Mouse (Mus musculus): ENCODE data around the gene Nectin1.

The Nectin1 gene

GRCm38 (mm10) chr9:43796841-43797740 is 53.3 kb downstream of the Nectin1 start:
- DNase-seq (ENCODE audit: inconsistent age in 2 of 2, low spot score in 1 of 2): peak; percentile 68 to 80

DNA sequence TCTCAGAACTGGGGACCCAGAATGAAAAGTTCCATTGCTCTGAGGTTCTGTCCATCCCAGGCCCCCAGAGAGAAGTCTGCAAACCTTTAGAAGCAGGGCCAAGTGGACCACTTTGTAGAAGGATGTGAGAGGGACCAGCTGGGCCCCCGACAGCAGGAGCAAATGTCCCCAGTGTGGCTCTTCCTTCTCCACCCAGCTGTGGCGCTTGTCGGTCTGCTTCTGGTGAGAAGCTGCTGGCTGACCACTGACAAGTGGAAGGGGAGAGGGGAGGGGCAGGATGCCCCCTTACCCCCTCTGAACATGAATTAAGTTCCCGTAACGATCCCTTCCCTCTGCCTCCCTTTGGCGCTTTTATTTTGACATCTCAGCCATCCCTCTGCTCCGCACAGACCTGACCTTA is 54.0 kb downstream of the Nectin1 start:
- no peak for DNase-seq (ENCODE audit: inconsistent age in 2 of 2, low spot score in 1 of 2)

GRCm38 (mm10) chr9:43800525-43800924 is 56.7 kb downstream of the Nectin1 start:
- DNase-seq (ENCODE audit: inconsistent age in 2 of 2, low spot score in 1 of 2): peak in 1 of 2 experiments; percentile 58

- DNase-seq (ENCODE audit: inconsistent age in 2 of 2, low spot score in 1 of 2): peak; percentile 90 to 95
Measured at GRCm38 (mm10) chr9:43801911-43802310, 58.1 kb downstream of the Nectin1 start.

DNA sequence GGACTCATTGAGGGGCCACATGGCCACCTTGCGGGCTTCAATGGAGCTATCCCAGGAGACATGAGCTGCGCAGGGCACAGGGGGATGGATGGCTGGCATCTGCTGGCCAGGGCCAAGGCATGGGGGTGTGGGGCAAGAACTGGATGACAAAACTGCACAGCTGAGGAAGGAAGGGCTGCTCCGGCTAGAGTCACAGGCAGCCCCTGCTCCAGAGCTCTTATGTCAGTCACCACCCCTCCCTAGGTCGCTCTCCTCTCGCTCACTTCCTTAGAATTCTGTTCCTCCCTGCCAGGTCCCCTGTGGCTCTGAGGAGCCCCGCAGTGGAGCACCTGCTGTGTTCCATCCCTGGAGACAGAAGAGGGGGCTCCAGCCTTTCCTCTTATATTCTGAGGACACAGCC is 63.8 kb downstream of the Nectin1 start:
- no peak for DNase-seq (ENCODE audit: inconsistent age in 2 of 2, low spot score in 1 of 2)

DNA sequence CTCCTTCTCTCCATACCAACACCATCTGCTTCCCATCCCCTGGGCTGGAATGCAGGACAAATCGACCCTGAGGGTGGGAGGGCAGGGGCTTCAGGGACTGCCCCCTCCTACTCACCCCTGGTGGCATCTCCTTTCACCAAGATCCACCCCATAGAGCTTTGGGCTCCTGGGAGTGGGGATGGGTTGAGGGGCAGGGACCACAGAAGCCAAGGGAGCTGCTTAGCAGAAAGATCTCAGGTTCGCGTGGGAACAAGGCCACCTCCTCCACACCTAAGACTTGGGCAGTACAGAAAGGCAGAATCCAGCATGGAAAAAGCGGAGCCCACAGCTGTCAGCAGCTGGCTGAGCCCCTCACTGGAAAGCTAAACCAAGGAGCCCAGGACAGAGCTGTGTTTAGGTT is 64.3 kb downstream of the Nectin1 start:
- no peak for DNase-seq (ENCODE audit: inconsistent age in 2 of 2, low spot score in 1 of 2)

DNA sequence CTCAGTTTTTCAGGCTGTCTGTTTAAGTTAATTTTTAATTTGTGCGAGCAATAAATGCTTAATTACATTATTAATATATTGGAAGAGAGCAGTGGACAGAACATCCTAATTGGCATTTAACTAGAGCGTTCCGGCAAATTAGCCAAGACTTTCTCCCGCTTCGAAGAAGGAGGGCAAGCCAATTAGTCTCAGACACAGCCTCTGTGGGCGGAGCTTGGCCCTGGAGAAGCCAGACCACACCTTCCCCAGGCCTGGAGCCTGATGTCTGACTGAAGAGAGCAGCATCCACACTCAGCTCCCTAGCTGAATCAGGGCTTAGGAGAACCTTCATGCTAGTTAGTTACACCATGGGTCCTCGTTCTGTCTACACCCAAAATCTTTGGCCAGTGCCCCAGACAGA is 64.8 kb downstream of the Nectin1 start:
- no peak for DNase-seq (ENCODE audit: inconsistent age in 2 of 2, low spot score in 1 of 2)

GRCm38 (mm10) chr9:43813156-43813555 is 69.4 kb downstream of the Nectin1 start:
- DNase-seq (ENCODE audit: inconsistent age in 2 of 2, low spot score in 1 of 2): peak in 1 of 2 experiments; percentile 83

DNA sequence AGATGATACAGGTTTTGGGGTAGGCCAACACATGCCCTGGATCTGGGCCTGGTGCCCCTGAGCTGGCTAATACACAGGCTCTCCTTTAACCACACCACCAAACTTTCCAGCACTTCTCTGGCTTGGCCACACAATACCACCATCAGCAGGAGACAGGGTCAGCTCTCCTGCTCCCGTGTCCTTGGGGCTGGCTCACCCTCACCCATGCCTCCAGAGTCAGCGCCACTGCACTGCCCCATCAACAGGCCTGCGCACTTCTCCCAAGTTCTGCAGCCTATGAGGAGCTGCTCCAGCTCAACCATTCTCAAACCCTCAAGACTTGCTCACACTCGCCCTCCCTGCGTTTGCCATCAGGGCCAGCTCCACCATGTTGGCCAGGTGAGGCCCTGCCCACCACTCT is 78.4 kb downstream of the Nectin1 start:
- DNase-seq (ENCODE audit: inconsistent age in 2 of 2, low spot score in 1 of 2): peak; percentile 27 to 69

DNA sequence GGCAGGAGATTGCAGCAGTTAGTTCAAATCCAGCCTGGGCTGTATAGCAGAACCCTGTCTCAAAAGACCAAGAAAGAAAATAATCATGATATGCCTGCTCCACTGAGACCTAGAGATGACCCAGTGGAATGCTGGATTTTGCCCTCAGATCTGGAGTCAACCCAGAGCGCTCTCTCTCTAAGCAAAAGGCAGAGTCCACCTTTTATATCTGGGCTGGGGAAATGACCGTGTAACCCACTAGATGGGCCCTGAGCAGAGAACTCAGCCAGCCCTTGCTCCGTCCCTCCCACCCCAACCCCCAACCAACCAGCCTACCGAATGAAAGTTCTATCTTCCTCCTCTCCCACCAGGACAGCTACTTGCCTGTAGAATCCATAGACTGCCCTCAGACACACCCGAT is 81.4 kb downstream of the Nectin1 start:
- DNase-seq (ENCODE audit: inconsistent age in 2 of 2, low spot score in 1 of 2): no peak

DNA sequence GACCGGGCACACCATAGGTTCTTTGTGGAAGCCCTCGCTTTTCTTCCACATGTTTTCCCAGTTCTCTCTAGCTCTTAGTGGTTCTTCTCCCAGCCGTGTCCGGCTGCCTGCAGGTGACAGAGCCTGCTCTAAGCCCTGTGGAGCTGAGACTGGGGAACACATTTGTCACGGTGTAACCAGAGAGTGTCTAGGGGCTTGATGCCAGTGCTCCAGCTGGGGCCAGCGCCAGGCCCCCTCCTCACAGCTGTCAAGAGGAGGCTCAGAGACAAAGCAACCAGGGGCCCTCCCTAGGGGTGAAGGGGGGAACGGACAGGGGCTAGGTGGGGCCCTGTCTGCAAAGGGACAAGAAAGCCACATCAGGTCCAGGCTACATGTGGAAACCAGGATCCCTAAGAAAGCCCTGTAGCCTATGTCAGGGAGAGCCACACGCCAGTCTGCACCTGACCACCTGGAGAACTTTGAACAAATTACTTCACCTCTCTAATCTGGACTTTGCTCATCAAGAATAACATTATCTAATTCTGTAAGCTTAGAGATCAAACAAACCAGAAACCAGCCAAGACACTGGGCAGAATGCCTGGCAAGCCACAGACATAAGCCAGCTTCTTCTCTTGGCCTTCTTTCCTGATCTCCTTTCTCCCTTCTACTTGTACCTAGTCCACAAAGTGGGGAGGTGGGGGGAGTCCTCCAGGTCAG is 82.9 kb downstream of the Nectin1 start:
- DNase-seq (ENCODE audit: inconsistent age in 2 of 2, low spot score in 1 of 2): no peak

- peak; percentile 61 to 87 for DNase-seq (ENCODE audit: inconsistent age in 2 of 2, low spot score in 1 of 2)
Measured at GRCm38 (mm10) chr9:43827593-43827992, 83.8 kb downstream of the Nectin1 start.

DNA sequence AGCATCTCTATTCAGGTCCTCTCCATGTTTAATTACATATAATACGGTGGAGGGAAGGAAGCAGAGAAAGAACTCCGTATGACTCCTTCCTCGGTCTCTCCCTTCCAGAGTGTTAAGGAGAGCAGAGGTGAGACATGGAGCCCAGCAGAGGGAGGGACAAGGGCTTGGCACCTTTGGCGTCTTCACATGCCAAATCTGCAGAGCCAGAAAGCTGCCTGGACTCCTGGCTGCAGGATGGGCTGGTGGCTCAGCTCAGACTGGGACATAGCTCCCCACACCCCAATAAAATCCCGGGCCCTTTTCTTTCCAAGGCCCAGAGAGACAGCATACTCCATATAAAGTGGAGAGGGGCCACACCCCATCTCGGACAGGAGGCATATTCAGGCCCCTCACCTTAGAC is 85.2 kb downstream of the Nectin1 start:
- DNase-seq (ENCODE audit: inconsistent age in 2 of 2, low spot score in 1 of 2): no peak

GRCm38 (mm10) chr9:43833232-43833631 is 89.4 kb downstream of the Nectin1 start:
- no peak for DNase-seq (ENCODE audit: inconsistent age in 2 of 2, low spot score in 1 of 2)

- no peak for DNase-seq (ENCODE audit: inconsistent age in 2 of 2, low spot score in 1 of 2)
Measured at GRCm38 (mm10) chr9:43834283-43834682, 90.5 kb downstream of the Nectin1 start.

DNA sequence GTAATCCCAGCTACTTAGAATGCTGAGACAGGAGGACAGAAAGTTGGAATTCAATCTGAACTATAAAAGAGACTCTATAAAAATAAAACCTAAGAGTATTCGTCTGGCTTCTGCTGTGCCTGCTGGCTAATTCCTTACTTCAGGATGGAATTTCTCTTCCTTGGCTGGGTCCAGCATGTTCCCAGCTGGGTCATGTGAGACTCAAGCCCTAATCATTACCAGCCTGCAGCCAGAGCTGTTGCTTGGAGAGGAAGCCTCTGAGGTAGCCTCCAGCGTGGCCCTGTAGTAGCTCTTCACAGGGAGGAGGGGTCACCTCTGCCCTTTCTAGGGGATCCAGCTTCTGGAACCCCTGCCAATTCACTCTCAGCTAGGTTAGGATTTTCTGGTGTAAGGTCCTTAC is 94.8 kb downstream of the Nectin1 start:
- no peak for DNase-seq (ENCODE audit: inconsistent age in 2 of 2, low spot score in 1 of 2)

DNA sequence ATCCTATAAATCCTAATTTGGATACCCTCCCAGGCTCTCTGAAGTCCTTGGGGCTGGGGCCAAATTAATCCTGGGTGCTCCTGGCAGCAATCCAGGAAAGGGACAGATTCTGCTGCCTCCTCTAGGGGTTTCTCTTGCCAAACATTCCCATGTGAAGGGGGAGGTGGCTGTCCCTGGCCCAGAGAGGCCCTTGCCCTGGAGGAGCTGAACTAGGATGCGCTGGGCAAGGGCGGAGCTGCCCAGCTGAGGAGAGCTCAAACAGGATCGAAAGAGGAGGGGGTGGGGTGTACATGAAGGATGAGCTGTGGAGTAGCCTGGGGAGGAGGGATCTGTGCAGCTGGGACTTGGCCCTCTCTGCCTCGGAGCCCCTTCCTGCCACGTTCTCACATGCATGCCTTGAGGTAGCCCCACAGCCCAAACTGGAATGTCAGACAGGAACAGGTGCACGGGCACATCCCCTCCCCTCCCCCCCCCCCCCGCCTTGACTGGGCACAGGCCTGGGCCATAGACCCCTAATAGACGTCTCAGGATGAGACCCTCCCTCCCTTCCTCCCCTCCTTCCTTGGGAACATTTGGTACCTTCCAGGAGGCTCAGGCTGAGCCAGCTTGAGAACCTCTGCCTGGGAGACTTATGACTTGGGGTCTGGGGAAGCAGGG is 99.3 kb downstream of the Nectin1 start:
- peak in 1 of 2 experiments; percentile 37 for DNase-seq (ENCODE audit: inconsistent age in 2 of 2, low spot score in 1 of 2)

DNA sequence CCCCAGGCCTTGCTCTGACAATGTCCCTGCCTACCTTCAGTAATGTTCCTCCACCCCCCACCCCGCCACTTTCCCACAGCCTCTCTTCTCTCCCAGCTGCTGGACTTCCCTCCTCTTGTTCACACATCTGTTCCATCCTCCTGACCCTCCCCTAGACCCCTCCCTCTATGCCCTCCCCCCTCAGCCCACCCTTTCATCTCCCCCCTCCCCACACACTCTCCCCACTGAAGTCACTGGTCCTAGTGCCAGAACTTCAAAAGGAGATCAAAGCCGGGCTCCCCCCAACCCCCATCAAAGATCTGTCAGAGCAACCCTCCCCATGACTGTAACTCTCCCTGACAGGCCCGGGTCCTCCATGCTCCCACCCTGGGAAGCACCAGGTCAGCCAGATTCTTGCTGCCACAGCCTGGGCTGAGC is 99.9 kb downstream of the Nectin1 start:
- DNase-seq (ENCODE audit: inconsistent age in 2 of 2, low spot score in 1 of 2): no peak

- DNase-seq (ENCODE audit: inconsistent age in 2 of 2, low spot score in 1 of 2): peak; percentile 44 to 82
Measured at GRCm38 (mm10) chr9:43845660-43846455, 102.1 kb downstream of the Nectin1 start.

DNA sequence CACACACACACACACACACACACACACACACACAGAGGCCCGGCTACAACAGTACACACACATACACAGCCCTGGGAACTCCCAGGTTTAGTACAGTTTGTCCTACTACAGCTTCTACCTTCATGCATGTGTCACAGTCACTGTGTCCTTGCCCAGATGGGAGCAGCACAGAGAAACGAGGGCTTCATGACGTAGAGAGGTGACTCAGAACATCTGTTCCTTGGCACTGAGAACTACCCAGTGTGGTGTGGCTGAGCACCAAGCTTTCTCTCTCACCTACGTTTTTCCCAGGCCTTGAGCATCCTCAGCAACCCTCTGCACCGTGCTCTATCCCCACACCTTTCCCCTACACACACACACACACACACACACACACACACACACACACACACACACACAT is 104.1 kb downstream of the Nectin1 start:
- DNase-seq (ENCODE audit: inconsistent age in 2 of 2, low spot score in 1 of 2): peak; percentile 84 to 89

DNA sequence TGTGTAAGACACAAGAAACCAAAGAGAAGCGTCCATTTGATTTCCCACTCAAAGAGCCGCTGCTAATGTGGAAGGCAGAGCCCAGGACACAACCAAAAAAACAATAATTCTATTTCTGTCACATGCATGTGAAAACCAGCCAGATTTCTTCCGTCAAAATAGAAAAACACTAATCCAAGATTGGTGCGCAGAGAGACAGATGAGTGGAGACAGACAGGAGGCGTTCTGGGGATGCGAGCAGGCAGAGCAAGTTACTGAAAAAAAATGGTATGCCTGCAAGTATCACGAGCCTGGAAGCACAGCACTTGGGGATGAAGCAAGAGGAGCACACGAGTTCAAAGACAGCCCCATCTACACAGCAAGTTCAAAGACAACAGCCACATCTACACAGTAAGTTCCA is 106.5 kb downstream of the Nectin1 start:
- no peak for DNase-seq (ENCODE audit: inconsistent age in 2 of 2, low spot score in 1 of 2)

All from adrenal gland, adult (tissue).